Mouse (Mus musculus) neural tube, embryonic 14.5 days (tissue): ENCODE data around the gene Ncapd2. TPM values are rescaled to one million over a fixed set of nuclear protein-coding genes. Genes with fewer than 3 reads are reported as not detected.

Experiments
- ATAC-seq: fragments of 200-750 bp; cut with Nextera tagmentation; 2 replicates; pipeline ENCODE4 v1.8.0; 2017; ENCODE audit warnings: low read depth, mild to moderate bottlenecking, moderate TSS enrichment, moderate library complexity
- H3K27ac ChIP-seq: fragments of 300-500 bp; sonication (generic); 2 replicates; pipeline ENCODE4 v1.5.1; 2014; ENCODE audit warnings: low read depth, mild to moderate bottlenecking, control low read depth, low read length, moderate library complexity, mixed read lengths
- H3K27me3 ChIP-seq: fragments of 300-500 bp; sonication (generic); 2 replicates; pipeline ENCODE4 v1.6.1; 2014; ENCODE audit warnings: low read length; ENCODE audit not compliant: control insufficient read depth, insufficient read depth
- H3K36me3 ChIP-seq: fragments of 300-500 bp; sonication (generic); 2 replicates; pipeline ENCODE4 v1.6.1; 2014; ENCODE audit warnings: low read length, mixed read lengths; ENCODE audit not compliant: control insufficient read depth, insufficient read depth
- H3K4me1 ChIP-seq: fragments of 300-500 bp; sonication (generic); 2 replicates; pipeline ENCODE4 v1.6.1; 2014; ENCODE audit warnings: low read length; ENCODE audit not compliant: control insufficient read depth, insufficient read depth
- H3K4me2 ChIP-seq: fragments of 300-500 bp; sonication (generic); 2 replicates; pipeline ENCODE4 v1.6.1; 2014; ENCODE audit warnings: mild to moderate bottlenecking, low read depth, low read length, control low read depth
- H3K4me3 ChIP-seq: fragments of 300-500 bp; sonication (generic); 2 replicates; pipeline ENCODE4 v1.5.1; 2014; ENCODE audit warnings: low read depth, low read length, control low read depth, mixed read lengths
- H3K9ac ChIP-seq: fragments of 300-500 bp; sonication (generic); replicated peaks from 2 replicates; pipeline ENCODE4 v1.6.1; 2014; ENCODE audit warnings: low read depth, mild to moderate bottlenecking, control low read depth, low read length, mixed read lengths
- H3K9me3 ChIP-seq: fragments of 300-500 bp; sonication (generic); 2 replicates; pipeline ENCODE4 v1.6.1; 2016; ENCODE audit warnings: low read length; ENCODE audit not compliant: control insufficient read depth
- WGBS: fragments of 180-500 bp; shearing (Covaris S2); extraction: QIAGEN DNeasy Blood & Tissue Kit; methylation state at CpG from one replicate; pipeline ENCODE4 v1.1.7; 2014; 5-methylcytosine and 5-hydroxymethylcytosine counted together
- polyA plus RNA-seq: library from polyadenylated mRNA; unstranded; fragments of >200 nt; fragmentation: Nextera tagmentation; extraction: Ambion mirVana; gene quantifications from 2 replicates; pipeline ENCODE4 v1.2.1, GENCODE M21; 2014

Ncapd2 gene
- polyA plus RNA-seq, result 22.6 and 46.4 TPM in 2 replicates

DNA sequence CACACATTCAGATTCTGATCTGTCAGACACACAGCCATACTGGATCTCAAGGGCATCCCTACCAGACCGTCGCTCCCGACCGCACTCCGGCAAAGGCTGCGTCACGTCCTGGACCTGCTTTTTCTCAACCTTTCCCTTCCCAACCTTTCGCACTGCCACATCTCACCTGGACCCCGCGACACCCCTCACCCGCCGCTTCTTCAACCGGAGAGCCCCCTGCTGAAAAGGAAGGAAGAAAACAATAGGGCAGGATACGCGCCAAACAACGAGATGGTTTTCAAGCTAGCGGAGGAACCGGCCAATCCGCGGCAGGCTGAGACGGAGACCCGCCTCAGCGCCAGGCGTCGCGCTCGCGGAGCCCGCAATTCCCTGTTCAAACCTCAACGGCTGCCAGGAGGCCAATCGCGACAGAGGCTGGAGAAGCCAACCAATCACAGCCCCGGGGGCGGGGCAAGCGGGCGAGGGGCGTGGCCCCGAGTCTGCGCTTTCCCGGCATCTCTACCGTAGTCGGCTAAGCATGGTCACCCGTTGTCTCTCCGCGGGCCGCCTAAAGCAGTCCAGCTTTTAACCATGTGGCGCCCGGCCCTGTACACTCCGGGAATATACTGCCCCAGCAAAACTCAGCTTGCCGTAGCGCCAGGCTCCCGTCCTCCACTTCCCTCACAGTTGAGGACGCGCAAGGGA lies at the start of gene Ncapd2, which contains the start of gene Mrpl51:
Gene Ncapd2 (minus strand): TSS at position 370 of the 684 bp plus-strand sequence.
Gene Mrpl51 (plus strand): TSS at position 470 of the 684 bp plus-strand sequence.
- Histone ChIP-seq H3K9me3 (no peaks in the 10 kb centered on the region), H3K9ac (peak within 1 kb of the TSS; percentile 70), H3K4me3 (peak within 1 kb of the TSS; percentile 66), H3K27ac (peak within 1 kb of the TSS; percentile 97), H3K27me3 (no peaks in the 10 kb centered on the region), H3K36me3 (peaks cover 18% of the 10 kb centered on the region), H3K4me1 (peaks cover 6% of the 10 kb centered on the region; the same call in 1 of the 2 replicates), H3K4me2 (peak within 1 kb of the TSS; percentile 90)
- peak; percentile 98 for ATAC-seq
- under 1% methylated on average over 54 of the region's 54 CpGs for whole genome bisulfite sequencing

DNA sequence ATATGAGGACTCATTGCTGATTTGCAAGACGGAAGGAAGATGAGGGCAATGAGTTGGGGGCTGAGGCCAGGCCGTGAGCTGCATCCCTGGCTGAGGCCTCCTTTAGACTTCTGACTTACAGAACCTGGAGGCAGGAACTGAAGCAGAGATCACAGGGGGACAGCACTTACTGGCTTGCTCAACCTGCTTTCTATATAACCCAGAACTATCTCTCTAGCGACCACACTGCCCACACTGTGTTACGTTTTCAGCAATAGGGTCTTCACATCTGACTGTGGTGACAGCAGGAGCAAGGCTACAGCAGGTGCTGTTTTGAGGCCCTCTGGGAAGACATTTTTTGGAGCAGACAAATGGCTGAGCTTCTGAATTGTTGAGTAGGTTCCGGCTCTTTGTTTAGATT lies 49.1 kb upstream of the Ncapd2 start:
- H3K27ac ChIP-seq, result no peak overlapping the region
- no peak overlapping the region for H3K4me2 ChIP-seq
- no peak overlapping the region for H3K4me3 ChIP-seq
- no peaks in the 10 kb centered on the region for H3K27me3 ChIP-seq
- no peak overlapping the region for H3K9ac ChIP-seq
- H3K9me3 ChIP-seq, result no peaks in the 10 kb centered on the region
- WGBS, result 71% methylated on average over 5 of the region's 5 CpGs
- ATAC-seq, result no peak
- no peaks in the 10 kb centered on the region for H3K36me3 ChIP-seq
- no peaks in the 10 kb centered on the region for H3K4me1 ChIP-seq

DNA sequence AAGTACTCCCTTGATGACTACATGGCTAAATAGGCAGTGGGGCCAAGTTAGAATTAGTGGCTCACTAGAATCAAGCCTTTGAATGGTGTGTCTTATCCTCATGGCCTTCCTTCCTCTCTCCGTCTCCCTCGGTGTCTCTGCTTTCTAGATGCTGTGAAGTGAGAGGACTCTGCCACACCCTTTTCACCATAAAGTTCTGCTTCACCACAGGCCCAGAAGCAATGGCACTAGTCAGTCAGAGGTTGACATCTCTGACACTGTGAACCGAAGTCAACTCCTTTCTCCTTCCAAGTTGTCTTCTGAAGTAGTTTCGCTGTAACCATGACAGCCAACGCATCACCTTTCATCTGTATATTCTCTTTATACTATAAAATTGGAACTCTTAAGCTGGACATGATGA lies 48.0 kb upstream of the Ncapd2 start:
- no peaks in the 10 kb centered on the region for H3K9me3 ChIP-seq
- H3K4me1 ChIP-seq, result no peaks in the 10 kb centered on the region
- ATAC-seq, result no peak
- H3K4me2 ChIP-seq, result no peak overlapping the region
- H3K4me3 ChIP-seq, result no peak overlapping the region
- H3K27me3 ChIP-seq, result no peaks in the 10 kb centered on the region
- no peak overlapping the region for H3K9ac ChIP-seq
- no peak overlapping the region for H3K27ac ChIP-seq
- no peaks in the 10 kb centered on the region for H3K36me3 ChIP-seq
- WGBS, result 97% methylated on average over 5 of the region's 5 CpGs

DNA sequence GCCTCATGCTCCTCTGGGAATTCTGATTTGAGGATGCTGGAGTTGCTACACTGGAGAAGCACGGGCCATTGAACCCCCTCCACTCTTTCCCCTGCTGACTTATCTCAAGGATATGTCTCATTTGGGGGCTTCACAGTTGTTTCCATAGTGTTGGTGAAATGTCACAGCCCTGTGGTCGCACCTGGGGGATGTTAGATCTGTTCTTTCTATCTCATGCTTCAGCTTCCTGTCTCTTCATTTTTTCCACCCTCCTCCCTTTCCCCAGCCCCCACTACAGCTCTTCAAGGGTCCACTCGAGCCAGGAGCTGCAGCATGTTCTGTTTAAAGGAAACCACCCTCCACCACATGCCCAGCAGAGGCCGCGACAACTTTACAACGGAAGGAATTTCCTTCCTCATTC lies 46.9 kb upstream of the Ncapd2 start:
- Histone ChIP-seq H3K4me3 (no peak overlapping the region), H3K27ac (no peak overlapping the region), H3K36me3 (no peaks in the 10 kb centered on the region), H3K4me2 (no peak overlapping the region), H3K9ac (no peak overlapping the region), H3K9me3 (no peaks in the 10 kb centered on the region), H3K27me3 (no peaks in the 10 kb centered on the region), H3K4me1 (no peaks in the 10 kb centered on the region)
- 73% methylated on average over 6 of the region's 6 CpGs for WGBS
- no peak for ATAC-seq

DNA sequence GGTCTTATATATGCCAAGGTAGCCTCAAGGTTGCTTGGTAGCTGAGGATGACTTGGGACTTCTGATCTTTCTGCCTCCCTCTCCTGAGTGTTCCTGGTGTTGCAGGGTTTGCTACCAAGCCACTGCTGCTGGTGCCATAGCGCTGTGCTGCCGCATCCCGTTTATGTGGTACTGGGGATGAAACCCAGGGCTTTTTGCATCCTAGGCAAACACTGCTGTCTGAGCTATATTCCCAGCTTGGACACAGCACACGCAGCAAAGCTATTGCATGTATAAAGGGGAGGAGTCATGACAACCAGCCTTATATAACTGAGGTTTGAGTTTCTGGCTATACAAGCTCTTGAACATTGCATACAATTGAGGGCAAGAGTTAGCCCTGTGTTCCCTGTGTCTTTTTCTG lies 45.9 kb upstream of the Ncapd2 start:
- Histone ChIP-seq H3K36me3 (no peaks in the 10 kb centered on the region), H3K9ac (no peak overlapping the region), H3K27me3 (no peaks in the 10 kb centered on the region), H3K9me3 (no peaks in the 10 kb centered on the region), H3K4me3 (no peak overlapping the region), H3K4me2 (no peak overlapping the region), H3K27ac (no peak overlapping the region), H3K4me1 (no peaks in the 10 kb centered on the region)
- 83% methylated on average over 4 of the region's 4 CpGs for WGBS
- no peak for ATAC-seq

DNA sequence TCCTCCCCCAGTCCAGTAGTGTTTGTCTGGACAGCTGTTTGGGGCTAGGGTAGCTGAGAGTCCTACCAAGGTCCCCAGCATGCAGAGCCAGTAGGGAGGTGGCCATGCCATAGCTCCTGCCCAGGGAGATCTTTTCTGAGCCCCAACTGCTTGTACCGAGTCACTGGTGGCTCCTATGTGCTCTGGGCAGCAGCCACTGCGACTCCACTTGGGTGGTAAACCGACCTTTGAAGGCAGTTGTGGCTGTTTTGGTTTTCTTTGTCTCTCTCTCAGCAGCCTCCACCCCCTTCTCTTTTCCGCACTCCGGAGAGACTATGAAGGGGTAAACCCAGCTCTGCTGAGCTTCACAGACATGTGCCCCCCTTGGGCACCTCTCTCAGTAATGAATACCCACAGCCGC lies 45.3 kb upstream of the Ncapd2 start, which contains the start of gene Cd27:
Gene Cd27 (minus strand): TSS at position 229 of the 400 bp plus-strand sequence.
- no peak within 1 kb of the TSS for H3K4me2 ChIP-seq
- H3K9ac ChIP-seq, result no peak within 1 kb of the TSS
- H3K27me3 ChIP-seq, result no peaks in the 10 kb centered on the region
- H3K27ac ChIP-seq, result no peak within 1 kb of the TSS
- H3K4me3 ChIP-seq, result no peak within 1 kb of the TSS
- H3K9me3 ChIP-seq, result no peaks in the 10 kb centered on the region
- 30% methylated on average over 6 of the region's 6 CpGs for WGBS
- ATAC-seq, result no peak
- H3K4me1 ChIP-seq, result peaks cover under 1% of the 10 kb centered on the region
- H3K36me3 ChIP-seq, result no peaks in the 10 kb centered on the region

DNA sequence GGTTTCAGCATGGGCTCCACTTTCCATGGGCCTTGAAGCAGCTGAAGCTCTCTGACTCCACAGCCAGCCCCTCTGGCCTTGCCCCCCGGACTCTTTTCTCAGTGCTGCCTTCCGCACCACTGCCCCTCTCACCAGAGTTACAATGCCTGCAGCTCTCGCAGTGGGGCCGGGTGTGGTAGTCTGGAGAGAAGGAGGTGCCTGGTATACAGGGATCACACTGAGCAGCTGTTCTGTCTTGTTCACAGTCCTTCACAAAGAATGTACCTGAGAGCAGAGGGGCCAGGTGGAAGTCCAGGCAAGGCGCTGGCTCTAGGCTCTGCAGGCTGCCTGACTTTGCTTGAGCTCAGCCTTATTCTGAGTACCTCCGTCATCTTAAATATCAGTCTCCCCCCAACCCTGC lies 44.8 kb upstream of the Ncapd2 start:
- Histone ChIP-seq H3K27ac (no peak overlapping the region), H3K27me3 (no peaks in the 10 kb centered on the region), H3K9ac (no peak overlapping the region), H3K36me3 (no peaks in the 10 kb centered on the region), H3K9me3 (no peaks in the 10 kb centered on the region), H3K4me3 (no peak overlapping the region), H3K4me2 (no peak overlapping the region), H3K4me1 (peaks cover 5% of the 10 kb centered on the region)
- no peak for ATAC-seq
- WGBS, result 56% methylated on average over 6 of the region's 6 CpGs

DNA sequence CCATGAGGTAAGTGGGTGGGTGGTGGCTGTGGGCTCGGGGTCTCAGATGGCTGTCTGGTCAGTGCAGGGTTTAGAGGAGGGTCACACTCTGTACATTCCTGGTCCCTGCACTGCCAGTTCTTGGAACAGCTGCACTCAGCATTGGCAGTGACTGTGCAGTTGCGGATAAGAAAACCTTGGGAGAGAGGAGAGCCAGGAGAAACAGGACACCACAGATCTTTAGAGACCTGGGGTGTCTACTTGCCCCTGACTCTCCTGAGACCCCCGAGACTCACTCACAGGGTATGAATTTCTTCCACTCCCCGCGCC lies 43.0 kb upstream of the Ncapd2 start:
- Histone ChIP-seq H3K9me3 (no peaks in the 10 kb centered on the region), H3K4me1 (peaks cover 12% of the 10 kb centered on the region), H3K4me2 (no peak overlapping the region), H3K9ac (no peak overlapping the region), H3K27me3 (no peaks in the 10 kb centered on the region), H3K4me3 (no peak overlapping the region), H3K27ac (no peak overlapping the region), H3K36me3 (no peaks in the 10 kb centered on the region)
- ATAC-seq, result no peak
- WGBS, result 78% methylated on average over 5 of the region's 5 CpGs

DNA sequence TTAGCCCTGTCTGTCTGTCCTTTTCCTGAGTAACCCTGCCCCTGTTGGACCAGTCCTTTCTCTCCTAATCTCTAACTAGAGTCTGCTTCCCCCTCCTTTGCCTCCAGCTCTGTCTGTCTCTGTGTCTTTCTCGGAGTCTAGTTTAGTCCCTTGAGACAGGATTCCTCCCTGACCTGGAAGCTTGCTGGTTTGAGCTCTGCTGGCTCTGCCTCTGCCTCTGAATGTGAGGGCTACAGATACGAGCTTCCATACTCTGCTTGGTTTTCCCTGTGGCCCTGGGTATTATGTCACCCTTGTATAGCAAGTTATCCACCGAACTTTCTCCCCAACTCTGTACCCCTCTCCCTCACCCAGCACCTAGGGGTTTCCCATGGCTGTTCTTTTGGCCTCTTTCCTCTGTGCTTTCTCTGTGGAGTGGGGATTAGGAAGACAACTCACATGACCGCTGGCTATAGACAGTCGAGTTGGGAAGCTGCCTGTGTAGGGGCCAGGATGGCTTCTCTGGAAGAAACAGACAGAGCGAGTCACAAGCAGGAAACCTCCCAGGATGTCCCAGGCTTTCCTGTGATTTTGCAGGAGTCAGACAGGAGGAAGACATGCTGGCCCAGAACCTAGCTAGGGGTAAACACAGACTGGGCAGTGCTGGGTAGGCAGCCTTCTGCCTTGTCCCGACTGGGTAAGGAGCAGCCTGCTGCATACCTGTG lies 42.5 kb upstream of the Ncapd2 start:
- WGBS, result 78% methylated on average over 7 of the region's 7 CpGs

More for the DNA sequence above, 42.5 kb upstream of the Ncapd2 start:
- no peaks in the 10 kb centered on the region for H3K27me3 ChIP-seq
- H3K4me1 ChIP-seq, result peaks cover 12% of the 10 kb centered on the region
- no peak overlapping the region for H3K4me2 ChIP-seq
- no peaks in the 10 kb centered on the region for H3K36me3 ChIP-seq
- H3K9me3 ChIP-seq, result no peaks in the 10 kb centered on the region
- H3K9ac ChIP-seq, result no peak overlapping the region
- no peak overlapping the region for H3K4me3 ChIP-seq
- no peak overlapping the region for H3K27ac ChIP-seq
- no peak for ATAC-seq
